Mouse (Mus musculus): ENCODE results near the gene Rbfox1.

Gene Rbfox1

DNA sequence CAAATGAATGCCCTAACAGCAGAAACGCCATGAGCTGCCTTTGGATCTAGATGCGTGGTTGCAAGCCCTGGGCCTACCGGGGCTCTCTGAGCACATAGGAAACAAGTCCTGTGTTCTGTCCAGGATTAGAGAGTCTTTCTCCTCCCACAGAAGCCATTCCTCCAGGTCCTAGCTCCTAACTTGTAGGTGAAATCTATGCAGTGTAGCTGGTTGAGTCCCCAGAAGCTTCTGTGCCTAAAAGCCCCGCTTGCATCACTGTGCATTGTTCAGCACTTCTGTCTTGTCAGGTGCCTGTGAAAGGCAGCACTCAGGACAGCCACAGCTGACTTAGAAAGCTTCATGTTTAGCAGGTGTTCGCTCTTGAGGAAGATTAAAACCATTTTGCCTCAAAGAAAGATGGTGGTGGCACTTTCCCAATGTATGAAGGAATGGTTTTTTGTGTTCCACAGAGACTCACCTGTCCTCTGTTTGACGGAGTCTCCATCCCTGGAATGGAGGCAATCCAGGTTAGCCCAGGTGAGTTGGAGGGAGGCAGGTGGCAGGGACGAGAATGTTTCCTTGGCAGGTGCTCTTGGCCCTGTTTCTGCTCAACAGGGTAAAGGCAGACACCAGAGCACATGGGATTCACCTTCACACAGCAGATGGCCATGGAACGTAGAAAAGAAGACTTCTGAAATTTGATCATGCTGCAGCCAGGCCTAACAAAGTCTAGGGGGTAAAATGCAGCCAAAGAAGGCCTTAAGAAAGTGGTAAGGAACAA is 1213.0 kb downstream of the Rbfox1 start:
- in situ Hi-C loops (cut with MboI; ENCODE audit: low pct_unique_long_range_greater_than_20kb in 1 of 2, low sequenced_read_pairs in 2 of 2, unreplicated experiment in 1 of 2) = no loop called here

DNA sequence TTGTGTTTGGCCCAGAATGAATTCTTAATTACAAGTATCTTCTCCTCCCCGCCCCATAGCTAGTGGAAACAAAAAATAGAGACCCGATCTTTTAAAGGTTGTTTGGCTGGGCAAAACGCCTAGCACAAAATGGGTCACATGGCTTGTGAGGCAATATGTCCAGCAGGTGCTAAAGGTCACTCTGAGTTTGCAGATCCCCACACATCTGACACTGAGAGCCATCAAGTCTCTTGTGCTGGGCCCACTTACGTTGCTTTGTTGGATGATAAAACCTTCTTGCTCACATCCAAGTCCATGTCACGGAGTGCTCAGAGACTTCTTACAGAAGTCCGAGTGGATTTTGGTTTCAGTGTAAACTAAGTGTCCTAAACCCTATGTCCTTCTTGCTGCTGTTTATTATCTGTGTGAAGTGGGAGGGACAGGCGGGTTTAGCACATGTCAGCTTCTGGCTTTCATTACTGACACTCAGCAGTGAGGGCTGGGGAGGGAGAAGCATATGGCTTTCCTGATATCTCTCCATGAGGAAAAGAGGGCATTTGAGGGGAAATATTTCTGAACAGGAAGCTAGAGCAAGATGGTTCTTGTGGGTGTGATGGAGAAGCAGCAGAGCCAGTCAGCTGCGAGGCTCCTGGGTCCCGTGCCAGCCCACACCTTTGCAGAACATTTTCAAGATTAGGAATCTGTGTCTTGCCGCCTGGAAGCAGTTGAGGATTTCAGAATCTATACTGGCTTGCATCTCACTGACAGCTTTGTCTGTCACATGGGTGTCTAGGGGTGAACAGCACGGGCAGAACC is 1214.5 kb downstream of the Rbfox1 start:
- in situ Hi-C loops (cut with MboI; ENCODE audit: low pct_unique_long_range_greater_than_20kb in 1 of 2, low sequenced_read_pairs in 2 of 2, unreplicated experiment in 1 of 2) = no loop called here

DNA sequence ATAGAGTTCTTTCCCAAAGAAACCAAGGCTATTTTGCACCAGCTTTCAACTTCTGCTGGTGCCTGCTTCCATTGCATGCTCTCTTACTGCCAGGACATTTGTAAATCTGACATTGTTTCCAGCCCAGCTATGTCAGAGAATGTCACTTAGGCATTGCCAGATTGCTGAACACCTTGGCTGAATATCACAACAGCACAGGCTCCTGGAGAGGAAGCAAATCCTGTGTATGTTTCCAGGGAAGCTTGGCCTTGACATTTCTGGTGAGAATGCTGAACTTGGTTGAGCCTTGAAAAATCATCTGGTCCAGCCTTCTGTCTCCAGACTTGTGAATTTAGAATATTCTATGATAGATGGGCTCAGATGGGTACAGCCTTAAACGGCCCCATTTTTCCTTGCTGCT is 1217.3 kb downstream of the Rbfox1 start:
- in situ Hi-C loops (cut with MboI; ENCODE audit: low pct_unique_long_range_greater_than_20kb in 1 of 2, low sequenced_read_pairs in 2 of 2, unreplicated experiment in 1 of 2) = no loop called here

DNA sequence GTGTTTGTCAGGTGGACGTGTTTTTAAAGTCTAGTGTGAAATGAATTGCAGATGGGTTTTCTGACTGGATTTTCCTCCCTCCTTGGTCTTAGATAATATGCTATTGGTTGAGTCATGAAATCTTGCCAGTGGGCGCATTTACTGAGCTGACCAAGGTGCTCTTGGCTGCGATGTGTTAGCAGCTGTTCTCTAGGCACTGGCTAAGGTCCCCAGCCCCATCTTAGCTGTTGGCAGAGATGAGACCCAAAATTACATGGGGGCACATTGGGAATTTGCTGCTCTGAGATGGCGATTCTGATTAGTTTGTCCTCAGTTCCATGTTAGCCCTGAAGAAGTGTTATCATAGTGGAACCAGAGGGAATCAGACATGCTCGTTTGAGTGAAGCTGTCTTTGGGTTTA is 1218.1 kb downstream of the Rbfox1 start:
- in situ Hi-C loops (cut with MboI; ENCODE audit: low pct_unique_long_range_greater_than_20kb in 1 of 2, low sequenced_read_pairs in 2 of 2, unreplicated experiment in 1 of 2) = no loop called here

DNA sequence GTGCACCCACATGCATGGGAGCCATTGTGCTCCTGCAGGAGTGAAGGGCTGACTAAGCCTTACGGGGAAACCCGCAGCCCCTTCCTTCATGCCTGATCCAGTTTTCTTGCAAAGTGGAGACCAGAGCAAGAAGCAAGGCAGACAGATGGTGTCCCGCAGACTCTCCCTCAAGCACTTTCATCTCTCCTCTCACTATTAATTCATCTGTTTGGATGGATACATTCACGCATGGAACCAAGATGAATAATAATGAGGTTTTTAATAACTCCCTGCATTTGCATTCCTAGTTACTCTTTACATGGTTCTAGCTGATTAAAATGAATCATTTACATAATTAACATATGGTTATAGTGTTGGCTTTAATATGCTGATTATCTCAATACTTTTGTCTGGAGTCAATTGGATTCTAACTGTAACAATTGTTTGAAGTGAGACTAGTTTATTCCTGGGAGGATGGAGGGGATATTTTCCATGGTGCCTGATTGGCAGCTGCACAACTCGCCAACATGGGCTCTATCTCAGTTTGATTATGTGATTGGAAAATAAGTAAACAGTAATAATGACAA is 1221.4 kb downstream of the Rbfox1 start:
- in situ Hi-C loops (cut with MboI; ENCODE audit: low pct_unique_long_range_greater_than_20kb in 1 of 2, low sequenced_read_pairs in 2 of 2, unreplicated experiment in 1 of 2) = no loop called here

DNA sequence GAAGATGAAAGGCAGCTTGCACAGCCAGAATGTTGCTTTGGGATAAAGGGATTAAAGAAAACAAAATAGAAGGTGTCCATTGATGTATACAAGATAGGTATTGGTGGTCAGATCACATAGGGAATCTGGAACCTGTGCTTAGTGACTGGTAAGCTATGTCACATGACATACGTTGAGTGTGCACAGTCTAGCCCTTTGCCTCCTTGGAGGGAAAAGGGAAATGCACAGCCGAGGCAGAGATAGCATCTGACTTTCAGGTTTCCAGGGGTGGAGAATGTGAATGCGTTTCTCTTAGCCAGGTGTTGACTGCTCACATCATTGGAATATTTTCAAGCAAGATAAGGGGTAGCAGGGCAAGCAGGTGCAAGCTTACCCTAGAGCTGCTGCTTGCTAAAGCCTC is 1230.8 kb downstream of the Rbfox1 start:
- in situ Hi-C loops (cut with MboI; ENCODE audit: low pct_unique_long_range_greater_than_20kb in 1 of 2, low sequenced_read_pairs in 2 of 2, unreplicated experiment in 1 of 2) = no loop called here

DNA sequence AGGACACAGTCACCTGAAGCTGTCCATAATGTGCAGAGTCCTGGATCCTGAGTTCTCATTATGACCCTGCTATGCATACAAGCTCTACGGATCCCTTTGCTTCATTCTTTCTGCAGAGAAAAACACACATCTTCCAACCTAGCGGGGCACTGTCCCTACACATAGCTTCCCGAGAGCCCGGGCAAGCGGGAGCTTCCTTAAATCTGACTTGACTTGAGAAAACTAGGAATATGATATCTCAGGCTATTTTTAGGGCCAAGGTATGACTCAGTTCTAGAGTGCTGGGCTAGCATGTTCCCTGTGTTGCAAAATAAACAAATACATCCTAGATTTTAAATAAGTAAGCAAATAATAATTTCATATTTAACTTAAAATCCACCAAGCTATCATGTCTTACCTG is 1244.4 kb downstream of the Rbfox1 start:
- in situ Hi-C loops (cut with MboI; ENCODE audit: low pct_unique_long_range_greater_than_20kb in 1 of 2, low sequenced_read_pairs in 2 of 2, unreplicated experiment in 1 of 2) = no loop called here

DNA sequence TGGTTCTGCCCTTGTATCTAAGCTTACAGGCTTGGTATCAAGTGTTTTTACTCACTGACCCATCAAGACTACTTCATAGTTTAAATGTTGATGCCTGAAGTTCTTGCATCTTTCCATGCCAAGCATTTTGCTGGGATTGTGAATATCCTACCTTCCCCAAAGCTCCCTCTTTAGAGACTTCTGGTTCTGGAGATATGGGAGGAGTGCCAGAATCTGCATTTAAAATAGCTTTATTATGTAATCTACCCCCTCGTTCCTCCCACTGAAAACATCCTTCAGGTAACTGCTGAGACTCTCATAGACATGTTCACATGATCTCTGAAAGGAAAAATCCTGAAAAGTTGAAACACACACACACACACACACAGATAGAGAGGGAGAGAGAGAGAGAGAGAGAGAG is 1247.3 kb downstream of the Rbfox1 start:
- in situ Hi-C loops (cut with MboI; ENCODE audit: low pct_unique_long_range_greater_than_20kb in 1 of 2, low sequenced_read_pairs in 2 of 2, unreplicated experiment in 1 of 2) = no loop called here

DNA sequence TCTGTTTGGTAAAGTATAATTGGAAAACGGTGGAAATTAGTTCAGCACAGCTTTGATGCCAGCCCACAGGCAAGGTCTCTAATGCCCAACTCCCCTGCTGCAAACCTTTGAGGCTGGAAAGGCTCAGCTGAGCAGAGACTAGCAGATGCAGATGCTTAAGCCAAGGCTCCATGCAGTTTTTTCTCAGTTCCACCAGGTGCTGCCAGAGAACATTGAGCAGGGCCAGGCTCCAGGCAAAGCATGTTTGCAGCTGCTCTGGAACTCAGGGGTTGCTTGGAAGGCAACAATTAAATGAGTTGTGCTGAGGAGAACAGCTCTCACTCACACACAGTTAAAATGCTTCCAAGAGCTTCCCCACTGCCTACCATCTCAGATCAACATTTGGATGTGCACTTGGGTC is 1251.8 kb downstream of the Rbfox1 start:
- in situ Hi-C loops (cut with MboI; ENCODE audit: low pct_unique_long_range_greater_than_20kb in 1 of 2, low sequenced_read_pairs in 2 of 2, unreplicated experiment in 1 of 2) = no loop called here

DNA sequence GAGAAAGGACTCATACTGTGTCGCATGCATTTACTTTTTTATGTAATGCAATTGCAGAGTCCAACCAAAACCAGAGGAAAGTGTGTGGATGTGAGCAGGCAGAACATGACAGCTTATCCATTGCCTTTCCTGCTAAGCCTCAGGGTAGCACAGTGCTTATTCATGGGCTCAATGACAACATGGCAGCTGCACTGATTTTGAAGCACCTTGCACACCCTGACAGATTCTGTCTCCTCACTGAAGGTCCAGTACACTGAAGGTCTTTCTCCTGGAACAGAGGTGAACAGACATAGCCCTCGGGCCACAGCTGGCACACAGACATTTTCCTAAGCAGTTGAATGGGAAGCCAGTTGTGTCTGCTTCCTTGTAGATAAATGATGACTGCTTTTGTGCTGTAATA is 1254.3 kb downstream of the Rbfox1 start:
- in situ Hi-C loops (cut with MboI; ENCODE audit: low pct_unique_long_range_greater_than_20kb in 1 of 2, low sequenced_read_pairs in 2 of 2, unreplicated experiment in 1 of 2) = no loop called here

DNA sequence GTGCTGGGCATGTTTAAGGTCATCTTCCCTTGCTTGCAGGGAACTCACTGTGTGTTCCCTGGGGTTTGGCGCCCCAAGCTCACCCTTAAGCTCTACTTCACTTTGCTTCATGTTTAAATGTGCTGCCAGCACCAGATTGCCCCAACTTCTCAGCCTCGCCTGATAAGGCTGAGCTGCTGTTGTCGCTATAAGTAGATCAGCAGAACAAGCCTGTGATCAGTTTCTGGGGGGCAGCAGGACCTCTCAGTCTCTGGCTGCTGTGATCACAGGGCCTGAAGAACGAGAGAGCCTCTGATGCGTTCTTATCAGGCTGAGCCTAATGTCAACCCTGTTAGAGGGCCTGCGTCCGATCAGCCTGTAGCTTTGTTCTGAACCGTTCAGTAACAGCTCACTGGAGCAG is 1255.8 kb downstream of the Rbfox1 start:
- in situ Hi-C loops (cut with MboI; ENCODE audit: low pct_unique_long_range_greater_than_20kb in 1 of 2, low sequenced_read_pairs in 2 of 2, unreplicated experiment in 1 of 2) = no loop called here

DNA sequence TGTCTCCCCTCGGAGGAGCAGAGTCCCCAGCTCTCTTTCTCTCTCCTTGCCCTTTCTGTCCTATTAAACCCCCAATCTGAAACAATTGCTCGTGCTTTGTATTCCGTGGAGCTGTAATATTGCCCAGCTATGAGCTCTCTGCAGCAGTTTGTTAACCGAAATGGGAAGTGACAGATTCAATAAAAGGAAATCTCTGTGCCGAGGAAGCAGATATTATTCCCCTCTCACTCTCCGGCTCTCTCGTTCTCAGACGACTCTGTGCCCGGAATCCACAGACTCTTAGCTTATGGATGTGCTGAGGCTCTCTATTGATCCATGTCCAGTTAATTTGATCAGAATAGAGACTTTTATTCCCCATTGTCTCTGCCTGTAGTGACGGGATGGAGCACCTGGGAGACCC is 1260.3 kb downstream of the Rbfox1 start:
- in situ Hi-C loops (cut with MboI; ENCODE audit: low pct_unique_long_range_greater_than_20kb in 1 of 2, low sequenced_read_pairs in 2 of 2, unreplicated experiment in 1 of 2) = no loop called here

DNA sequence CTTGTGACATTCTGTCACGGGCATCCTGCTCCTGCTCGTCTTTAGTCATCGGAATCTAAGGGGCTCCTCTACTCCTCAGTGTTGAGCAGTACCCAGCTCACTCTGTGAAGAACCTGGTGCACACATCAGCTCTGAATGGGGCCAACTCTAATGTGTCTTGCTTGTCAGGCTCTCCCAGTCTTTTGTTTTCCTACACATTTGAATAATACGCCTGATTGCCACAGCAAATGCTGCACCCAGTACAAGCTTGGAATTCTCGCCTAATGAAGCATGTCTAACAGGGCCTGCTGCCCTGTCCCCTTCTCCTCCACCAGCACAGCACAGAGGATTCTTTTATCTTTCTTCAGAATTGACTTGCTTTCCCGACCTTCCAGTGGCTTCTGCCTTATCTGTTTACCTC is 1261.3 kb downstream of the Rbfox1 start:
- in situ Hi-C loops (cut with MboI; ENCODE audit: low pct_unique_long_range_greater_than_20kb in 1 of 2, low sequenced_read_pairs in 2 of 2, unreplicated experiment in 1 of 2) = no loop called here

DNA sequence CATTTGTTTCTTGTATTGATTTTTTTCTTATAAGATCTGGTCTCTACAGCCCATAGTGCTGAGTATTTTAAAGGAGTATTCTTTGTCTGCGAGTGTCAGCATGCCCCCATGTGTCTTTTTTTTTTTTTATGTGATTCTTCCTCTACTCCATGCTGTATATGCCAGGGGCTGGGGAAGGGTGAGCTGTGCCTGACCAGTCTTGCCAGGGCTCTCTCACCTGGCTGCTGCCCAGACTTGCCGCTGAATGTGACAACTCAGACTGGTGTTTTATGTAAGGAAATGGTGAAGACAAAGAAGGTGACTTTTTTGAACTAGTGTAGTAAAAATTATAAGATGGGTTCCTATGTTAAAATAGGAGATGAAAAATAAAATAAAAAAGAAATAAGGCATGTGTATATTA is 1262.7 kb downstream of the Rbfox1 start:
- in situ Hi-C loops (cut with MboI; ENCODE audit: low pct_unique_long_range_greater_than_20kb in 1 of 2, low sequenced_read_pairs in 2 of 2, unreplicated experiment in 1 of 2) = no loop called here

DNA sequence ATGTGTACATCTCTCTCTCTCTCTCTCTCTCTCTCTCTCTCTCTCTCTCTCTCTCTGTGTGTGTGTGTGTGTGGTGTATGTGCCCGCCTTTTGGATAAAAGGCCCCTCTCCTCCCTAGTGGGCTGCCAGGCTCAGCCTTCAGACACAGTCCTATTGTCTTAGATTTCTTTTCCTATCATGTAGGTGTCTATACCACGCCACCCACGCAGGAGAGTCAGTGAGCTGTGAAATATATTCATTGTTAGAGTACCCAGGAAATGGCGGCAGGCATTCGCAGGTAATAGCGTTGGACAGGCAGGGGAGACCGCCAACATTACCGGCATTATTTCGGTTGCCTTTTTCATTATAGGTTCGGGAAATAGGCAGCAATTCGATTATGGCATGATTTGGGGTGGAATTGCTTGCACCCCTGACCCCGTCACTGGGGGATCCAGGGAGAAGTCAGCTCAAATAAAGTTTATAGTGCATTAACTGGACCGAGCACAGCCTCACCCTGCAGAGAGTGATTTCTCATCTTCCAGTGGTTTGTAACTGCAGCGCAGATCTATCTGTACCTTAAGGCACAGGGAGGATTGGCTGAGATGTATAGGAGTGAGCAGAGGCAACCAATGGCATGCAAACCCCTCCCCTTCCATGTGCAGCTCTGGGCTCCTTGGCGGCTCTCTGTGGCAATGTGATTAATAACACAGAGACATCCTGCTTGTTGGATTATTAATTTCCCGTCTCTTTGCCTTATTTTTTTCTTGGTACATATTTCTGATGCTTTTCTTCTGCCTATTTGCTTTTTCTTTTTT is 1264.1 kb downstream of the Rbfox1 start:
- in situ Hi-C loops (cut with MboI; ENCODE audit: low pct_unique_long_range_greater_than_20kb in 1 of 2, low sequenced_read_pairs in 2 of 2, unreplicated experiment in 1 of 2) = no loop called here

DNA sequence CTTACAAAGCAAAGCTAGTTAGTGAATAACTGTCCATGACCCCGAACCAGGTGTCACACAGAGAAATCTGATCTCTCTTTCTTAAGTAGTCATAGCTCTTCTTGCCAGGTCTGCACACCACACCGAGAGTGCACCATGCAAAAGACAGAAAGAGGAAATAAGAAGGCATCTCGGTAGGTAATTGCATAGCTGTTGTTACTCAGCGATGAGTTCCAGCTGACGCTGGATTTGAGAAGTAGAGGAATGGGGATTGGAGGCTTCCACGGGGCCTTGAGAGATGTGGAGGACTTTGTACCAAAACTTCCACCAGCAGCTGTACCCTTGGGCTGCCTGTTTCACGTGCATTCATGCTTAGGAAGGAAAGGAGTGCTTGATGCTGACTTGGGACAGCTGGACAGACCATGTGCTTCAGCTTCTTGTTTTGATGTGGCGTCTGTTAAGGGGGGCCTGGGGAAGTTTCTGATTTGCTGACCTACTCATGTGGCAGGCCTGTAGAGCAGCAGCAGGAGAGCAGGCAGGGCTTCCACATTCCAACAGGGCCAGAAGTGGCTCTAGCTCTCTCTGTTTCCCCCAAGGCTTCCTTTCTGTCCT is 1265.1 kb downstream of the Rbfox1 start:
- in situ Hi-C loops (cut with MboI; ENCODE audit: low pct_unique_long_range_greater_than_20kb in 1 of 2, low sequenced_read_pairs in 2 of 2, unreplicated experiment in 1 of 2) = no loop called here

DNA sequence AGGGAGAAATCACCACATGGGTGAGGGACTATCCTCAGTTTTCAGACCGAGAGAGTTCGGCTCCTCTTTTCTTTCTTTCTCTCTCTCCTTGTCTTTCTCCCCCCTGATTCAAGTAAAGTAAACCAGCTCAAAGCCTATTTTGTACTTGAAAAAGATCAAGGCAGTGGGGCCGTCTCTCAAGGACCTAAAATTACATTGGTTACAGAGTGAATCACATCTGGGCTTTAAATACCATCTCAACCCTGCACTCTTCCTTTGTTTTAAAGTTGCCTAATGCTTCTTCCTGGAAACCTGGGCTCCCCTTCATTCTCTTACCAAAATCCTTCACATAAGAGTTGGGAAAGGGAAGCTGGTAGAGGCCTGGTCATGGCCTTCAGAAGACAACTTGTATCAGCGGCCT is 1267.2 kb downstream of the Rbfox1 start:
- in situ Hi-C loops (cut with MboI; ENCODE audit: low pct_unique_long_range_greater_than_20kb in 1 of 2, low sequenced_read_pairs in 2 of 2, unreplicated experiment in 1 of 2) = no loop called here

DNA sequence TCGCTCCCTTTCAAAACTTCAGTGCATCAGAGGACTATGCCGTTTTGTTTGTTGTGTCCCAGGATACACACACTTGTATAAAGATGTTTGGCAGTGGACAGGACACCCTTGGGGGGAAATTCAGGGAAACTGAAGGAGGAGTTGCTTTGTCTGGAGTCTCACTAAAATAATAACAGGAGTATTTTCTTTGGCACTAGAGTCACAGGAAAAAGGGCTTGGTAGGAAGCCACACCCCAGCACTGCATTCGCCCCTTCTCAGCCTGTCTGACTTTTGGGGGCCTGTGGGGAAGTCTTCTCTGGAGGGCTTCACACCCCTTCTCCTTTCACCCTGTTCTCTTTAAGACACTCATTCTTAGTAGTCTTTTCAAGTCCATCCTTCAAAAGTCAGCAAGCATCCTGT is 1269.5 kb downstream of the Rbfox1 start:
- in situ Hi-C loops (cut with MboI; ENCODE audit: low pct_unique_long_range_greater_than_20kb in 1 of 2, low sequenced_read_pairs in 2 of 2, unreplicated experiment in 1 of 2) = no loop called here

Measured in mouse embryonic stem cell (cell line).